Mouse (Mus musculus) myocyte (in vitro differentiated cells): Measurements from ENCODE around the gene Taco1. TPM values are rescaled to one million over a fixed set of nuclear protein-coding genes. Genes with fewer than 3 reads are reported as not detected.
A peak's percentile ranks its signal among the peaks of the same experiment; 100 is the strongest.
"Not testable (repeated sequence)": the region's sequence is repeated elsewhere in the genome, so short reads cannot be mapped to it uniquely, and the experiment has no call there.

Source experiments
- H3K27me3 ChIP-seq: one replicate; pipeline ENCODE4 v1.6.1; 2011; ENCODE audit not compliant: control insufficient read depth, insufficient read depth, insufficient read length
- H3K36me3 ChIP-seq: one replicate; pipeline ENCODE4 v1.6.1; 2011; ENCODE audit not compliant: control insufficient read depth, insufficient read depth
- H3K4me2 ChIP-seq: one replicate; pipeline ENCODE4 v1.6.1; 2011; ENCODE audit warnings: low read depth, control low read depth
- H3K4me3 ChIP-seq: one replicate; pipeline ENCODE4 v1.5.1; 2011; ENCODE audit warnings: mild to moderate bottlenecking, control low read depth, moderate library complexity
- H3K79me2 ChIP-seq: one replicate; pipeline ENCODE4 v1.6.1; 2011; ENCODE audit not compliant: control insufficient read depth, insufficient read depth
- H3ac ChIP-seq: one replicate; pipeline ENCODE4 v1.6.1; 2011; ENCODE audit not compliant: control insufficient read depth, insufficient read length
- CEBPB ChIP-seq: IDR thresholded peaks from 2 replicates; pipeline ENCODE4 v1.6.1; 2011; ENCODE audit warnings: mild to moderate bottlenecking, moderate library complexity; ENCODE audit not compliant: poor library complexity, insufficient read depth, severe bottlenecking
- E2F4 ChIP-seq: IDR thresholded peaks from one replicate; pipeline ENCODE4 v1.6.1; 2011; ENCODE audit warnings: mild to moderate bottlenecking, control low read depth, moderate library complexity; ENCODE audit not compliant: insufficient read depth
- MAX ChIP-seq: IDR thresholded peaks from one replicate; pipeline ENCODE4 v1.6.1; 2011; ENCODE audit warnings: low read depth, mild to moderate bottlenecking, control low read depth
- MYOD1 ChIP-seq, 3 experiments: IDR thresholded peaks; one replicate each; pipeline ENCODE4 v1.6.1; 2011; ENCODE audit warnings: control low read depth in 2 of 3, low read depth in 2 of 3, mild to moderate bottlenecking in 2 of 3, moderate library complexity in 1 of 3; ENCODE audit not compliant: insufficient read length in 2 of 3, control insufficient read depth in 1 of 3
- MYOG ChIP-seq, 3 experiments: IDR thresholded peaks; one replicate each; pipeline ENCODE4 v1.6.1; 2011; ENCODE audit warnings: control low read depth in 2 of 3, low read depth in 2 of 3, mild to moderate bottlenecking in 2 of 3; ENCODE audit not compliant: insufficient read length in 2 of 3, control insufficient read depth in 1 of 3, insufficient read depth in 1 of 3
- POLR2A ChIP-seq: IDR thresholded peaks from one replicate; pipeline ENCODE4 v1.6.1; 2011; ENCODE audit warnings: low read depth, mild to moderate bottlenecking, control low read depth, moderate library complexity; ENCODE audit not compliant: insufficient read length
- POLR2AphosphoS2 ChIP-seq: IDR thresholded peaks from one replicate; pipeline ENCODE4 v1.6.1; 2011; ENCODE audit warnings: low read depth, control low read depth; ENCODE audit not compliant: insufficient read length
- REST ChIP-seq: IDR thresholded peaks from one replicate; pipeline ENCODE4 v1.6.1; 2011; ENCODE audit warnings: mild to moderate bottlenecking, control low read depth, moderate library complexity; ENCODE audit not compliant: insufficient read depth, insufficient read length
- SRF ChIP-seq: IDR thresholded peaks from one replicate; pipeline ENCODE4 v1.6.1; 2011; ENCODE audit warnings: low read depth; ENCODE audit not compliant: control insufficient read depth, insufficient read length
- TCF3 ChIP-seq: IDR thresholded peaks from one replicate; pipeline ENCODE4 v1.6.1; 2011; ENCODE audit warnings: low read depth, control low read depth; ENCODE audit not compliant: insufficient read length
- USF1 ChIP-seq: IDR thresholded peaks from one replicate; pipeline ENCODE4 v1.6.1; 2011; ENCODE audit warnings: low read depth, mild to moderate bottlenecking, control low read depth, moderate library complexity
- polyA plus RNA-seq: library from polyadenylated mRNA; unstranded; fragments of >200 nt; fragmentation: generic; extraction: Trizol; gene quantifications from one replicate; pipeline ENCODE4 v1.2.1, GENCODE M21; 2012; ENCODE audit warnings: missing spikeins

Gene Taco1
- polyA plus RNA-seq, 1 experiment: 21.2 TPM

GRCm38 (mm10) chr11:106060549-106060948 lies 5.3 kb upstream of the Taco1 start:
- Histone ChIP-seq H3ac (no peak overlapping the region), H3K79me2 (no peaks in the 10 kb centered on the region), H3K4me2 (no peak overlapping the region), H3K36me3 (peaks cover 8% of the 10 kb centered on the region), H3K4me3 (no peak overlapping the region), H3K27me3 (no peaks in the 10 kb centered on the region)
- no peak for TF ChIP-seq CEBPB
- TF ChIP-seq E2F4: no peak
- TF ChIP-seq POLR2AphosphoS2: no peak
- no peak for TF ChIP-seq TCF3
- no peak for TF ChIP-seq USF1

DNA sequence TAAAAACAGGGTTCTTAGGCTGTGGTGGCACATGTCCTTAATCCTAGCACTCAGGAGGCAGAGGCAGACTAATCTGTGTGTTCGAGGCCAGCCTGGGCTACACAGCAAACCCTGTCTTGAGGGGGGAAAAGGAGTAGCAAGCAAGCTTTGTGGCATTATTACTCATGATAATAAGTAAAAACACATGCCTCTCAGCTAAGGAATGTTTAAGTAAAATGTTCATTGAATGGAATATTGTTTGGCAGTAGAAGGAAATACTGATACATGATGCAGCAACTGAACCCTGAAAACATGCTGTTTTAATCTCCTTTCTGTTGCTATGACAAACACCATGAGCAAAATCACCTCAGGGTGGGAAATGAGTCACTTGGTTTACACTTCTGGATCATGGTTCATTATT lies 4.5 kb upstream of the Taco1 start:
- no peak for TF ChIP-seq MAX
- no peaks in the 10 kb centered on the region for H3K27me3 ChIP-seq
- H3K4me2 ChIP-seq: no peak overlapping the region
- H3K79me2 ChIP-seq: no peaks in the 10 kb centered on the region
- peaks cover 8% of the 10 kb centered on the region for H3K36me3 ChIP-seq
- H3K4me3 ChIP-seq: no peak overlapping the region
- H3ac ChIP-seq: no peak overlapping the region

GRCm38 (mm10) chr11:106063756-106064155 lies 2.1 kb upstream of the Taco1 start:
- Histone ChIP-seq H3K36me3 (peaks cover 8% of the 10 kb centered on the region), H3K4me2 (no peak overlapping the region), H3ac (no peak overlapping the region), H3K27me3 (no peaks in the 10 kb centered on the region), H3K4me3 (no peak overlapping the region), H3K79me2 (peaks cover 10% of the 10 kb centered on the region)
- TF ChIP-seq MYOD1 (IDR thresholded peaks at IDR 0.05; ENCODE audit: control insufficient read depth in 1 of 3, insufficient read length in 2 of 3, low read depth in 2 of 3) (no peak), SRF (no peak), MYOG (IDR thresholded peaks at IDR 0.05; ENCODE audit: control insufficient read depth in 1 of 3, insufficient read depth in 1 of 3, insufficient read length in 2 of 3, low read depth in 2 of 3) (no peak)

- Histone ChIP-seq H3ac (peak overlapping the region; percentile 70), H3K27me3 (no peaks in the 10 kb centered on the region), H3K79me2 (peaks cover 11% of the 10 kb centered on the region), H3K4me2 (peak overlapping the region; percentile 98), H3K4me3 (peak overlapping the region; percentile 97), H3K36me3 (no peaks in the 10 kb centered on the region)
- TF ChIP-seq MAX (no peak), REST (no peak), E2F4 (no peak), POLR2A (no peak), SRF (no peak), CEBPB (no peak)
Observed at GRCm38 (mm10) chr11:106065073-106065922, 563 bp upstream of the Taco1 start.

DNA sequence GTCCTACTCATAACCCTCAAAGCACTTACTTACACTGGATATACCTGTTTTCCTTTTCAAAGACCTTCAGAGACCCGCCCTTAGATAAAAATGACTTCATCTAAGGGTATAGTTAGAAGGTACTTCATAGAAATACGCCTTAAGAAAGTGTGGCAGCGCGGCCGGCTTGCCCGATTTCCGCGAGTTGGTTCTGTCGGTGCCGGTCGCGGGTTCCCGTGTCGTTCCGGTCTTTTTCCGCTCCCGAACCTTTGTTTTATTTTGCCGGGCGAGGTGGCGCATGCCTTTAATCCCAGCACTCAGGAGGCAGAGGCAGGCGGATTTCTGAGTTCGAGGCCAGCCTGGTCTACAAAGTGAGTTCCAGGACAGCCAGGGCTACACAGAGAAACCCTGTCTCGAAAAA lies 755 bp downstream of the Taco1 start:
- Histone ChIP-seq H3K79me2 (peaks cover 11% of the 10 kb centered on the region), H3K4me3 (peak overlapping the region; percentile 97), H3K4me2 (peak overlapping the region; percentile 97), H3ac (peak overlapping the region; percentile 70)
- not testable (repeated sequence) for H3K27me3 ChIP-seq, H3K36me3 ChIP-seq

DNA sequence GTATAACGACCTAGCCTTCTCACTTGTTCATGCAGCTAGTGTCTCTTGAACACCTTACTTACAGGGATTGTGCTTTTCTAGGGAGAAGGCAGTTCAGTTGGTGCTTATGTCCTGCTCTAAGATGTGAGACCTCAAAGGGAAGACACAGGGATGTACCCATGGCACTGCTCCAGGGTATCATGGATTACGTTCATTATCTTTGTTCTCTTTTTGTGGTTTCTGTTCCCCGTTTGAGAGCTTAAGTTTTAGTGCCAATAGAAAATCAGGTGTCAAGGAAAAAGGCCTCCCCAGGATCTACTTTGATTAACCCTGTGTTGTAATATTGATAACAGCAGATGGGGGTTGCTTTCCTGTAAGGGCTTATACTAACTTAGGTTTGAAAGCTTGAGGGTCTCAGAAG lies 7.9 kb downstream of the Taco1 start:
- Histone ChIP-seq H3K4me3 (no peak overlapping the region), H3ac (no peak overlapping the region), H3K79me2 (peaks cover under 1% of the 10 kb centered on the region), H3K27me3 (no peaks in the 10 kb centered on the region), H3K36me3 (peaks cover 12% of the 10 kb centered on the region), H3K4me2 (no peak overlapping the region)
- no peak for TF ChIP-seq POLR2AphosphoS2

DNA sequence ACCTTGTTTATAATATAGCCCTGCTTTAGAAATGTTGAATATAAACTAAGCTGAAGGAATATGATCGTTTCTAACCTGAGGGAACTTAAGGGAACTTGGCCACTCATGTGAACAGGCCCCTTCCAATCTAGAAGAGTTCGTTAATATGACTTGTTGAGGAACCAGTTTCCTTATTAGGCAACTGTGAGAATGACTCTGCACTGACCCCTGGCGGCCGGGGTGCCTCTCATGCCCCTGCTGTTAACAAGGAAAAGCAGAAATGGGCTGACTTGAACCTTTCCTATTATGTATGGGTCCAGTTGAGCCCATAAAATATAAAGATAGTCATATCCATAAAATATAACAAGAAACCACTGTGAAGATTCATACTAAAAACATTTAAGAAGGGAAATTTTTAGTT lies 10.5 kb downstream of the Taco1 start:
- TF ChIP-seq SRF: peak; percentile 99
- no peak for TF ChIP-seq CEBPB
- TF ChIP-seq TCF3: no peak
- Histone ChIP-seq H3ac (no peak overlapping the region), H3K79me2 (no peaks in the 10 kb centered on the region), H3K4me3 (no peak overlapping the region), H3K36me3 (peaks cover 6% of the 10 kb centered on the region), H3K27me3 (no peaks in the 10 kb centered on the region), H3K4me2 (no peak overlapping the region)
